Comparison of ENCODE assay signal across 12 mouse cellular contexts in the genomic region with DNA sequence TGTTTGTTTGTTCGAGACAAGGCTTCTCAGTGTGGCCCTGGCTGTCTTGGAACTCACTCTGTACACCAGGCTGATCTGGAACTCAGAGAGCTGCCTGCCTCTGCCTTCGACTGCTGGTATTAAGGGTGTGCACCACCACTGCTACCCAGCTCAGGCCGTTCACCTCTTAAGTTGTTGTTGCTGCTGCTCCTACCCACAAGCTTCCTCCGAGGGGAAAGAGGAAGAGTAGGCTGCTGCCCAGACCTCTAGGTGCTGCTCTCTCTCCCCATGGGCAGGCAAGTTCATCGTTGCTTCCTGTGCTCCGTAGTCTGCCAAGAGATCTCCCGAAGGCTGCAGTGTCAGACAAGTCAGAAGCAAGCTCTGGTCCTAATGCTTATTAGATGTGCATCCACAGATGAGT.
"Had no signal": no experiment of that assay in that cellular context is flagged by ENCODE, and none has a peak within 500 bp of the region (broad histone marks: within the 10 kb centered on the region; RNA-seq: fewer than 3 reads in every experiment).

No protein-coding gene starts in this region.

- DNase-seq: kidney, adult 11 months; kidney, adult 8-10 months; kidney, postnatal 10 days; kidney, postnatal 36 days; lung, adult 18-20 months; lung, postnatal 10 days; lung, postnatal 36 days; right cerebral cortex, adult 18-20 months; right cerebral cortex, postnatal 14 days; right cerebral cortex, postnatal 4 days; thymus, postnatal 25 days had no signal

- ATAC-seq: midbrain, embryonic 15.5 days had no signal
